Mouse (Mus musculus): ENCODE measurements around the gene Limch1.

- TF ChIP-seq RCOR1 (conservative IDR thresholded peaks at IDR 0.05; ENCODE audit: low read depth, low read length) (no peak), MXI1 (IDR thresholded peaks at IDR 0.05; ENCODE audit: low read depth, low read length) (no peak), EP300 (IDR thresholded peaks at IDR 0.05; ENCODE audit: low read length) (no peak), NELFE (IDR thresholded peaks at IDR 0.05; ENCODE audit: low read depth, low read length) (no peak), ZMIZ1 (IDR thresholded peaks at IDR 0.05; ENCODE audit: low read depth, low read length) (no peak), SIN3A (IDR thresholded peaks at IDR 0.05; ENCODE audit: low read length) (no peak), CTCF (conservative IDR thresholded peaks at IDR 0.05 in 1 of 2, IDR thresholded peaks at IDR 0.05 in 1 of 2; ENCODE audit: low read depth in 2 of 2, low read length in 2 of 2) (no peak), MAFK (IDR thresholded peaks at IDR 0.05; ENCODE audit: insufficient replicate concordance, low read length) (no peak), PAX5 (IDR thresholded peaks at IDR 0.05; ENCODE audit: low read length) (no peak), POLR2A (IDR thresholded peaks at IDR 0.05; ENCODE audit: low read depth, low read length) (no peak), MAX (IDR thresholded peaks at IDR 0.05; ENCODE audit: low read length) (no peak), ZKSCAN1 (IDR thresholded peaks at IDR 0.05; ENCODE audit: borderline replicate concordance, low read depth, low read length) (no peak), UBTF (IDR thresholded peaks at IDR 0.05; ENCODE audit: low read depth, low read length) (no peak)
Measured at GRCm38 (mm10) chr5:66980862-66981261, 235.2 kb downstream of the Limch1 start.
